Comparison of ENCODE assay signal across 8 mouse cellular contexts in genomic region chr1:133132388-133133326, GRCm38 (mm10). TPM values are rescaled to one million over a fixed set of nuclear protein-coding genes. Genes with fewer than 3 reads are reported as not detected.
DNase-seq lines count a peak whose midpoint lies in the region; ATAC-seq lines count a peak whose summit lies in the region.

No protein-coding gene starts in this region.

- WGBS in embryonic facial prominence, embryonic 11.5 days, result 12% methylated on average over 26 of the region's 26 CpGs
- 10% methylated on average over 26 of the region's 26 CpGs for WGBS in hindbrain, embryonic 13.5 days
- 26% methylated on average over 26 of the region's 26 CpGs for WGBS in midbrain, embryonic 10.5 days

- H3K4me2 ChIP-seq in embryonic facial prominence, embryonic 11.5 days (ENCODE audit: low read depth, low read length), result peak overlapping the region; percentile 89
- H3K4me2 ChIP-seq in hindbrain, embryonic 13.5 days, result peak overlapping the region; percentile 100

- H3K27me3 ChIP-seq in megakaryocyte, embryonic 14.5 days (replicated peaks), result no peaks in the 10 kb centered on the region
- no peaks in the 10 kb centered on the region for H3K27me3 ChIP-seq in embryonic facial prominence, embryonic 11.5 days (ENCODE audit: control insufficient read depth, insufficient read depth, low read length)
- H3K27me3 ChIP-seq in hindbrain, embryonic 13.5 days, result no peaks in the 10 kb centered on the region
- H3K27me3 ChIP-seq in midbrain, embryonic 10.5 days (ENCODE audit: low read depth, poor library complexity, severe bottlenecking), result no peaks in the 10 kb centered on the region

- no peak for DNase-seq in embryonic facial prominence, embryonic 11.5 days (ENCODE audit: low spot score)
- DNase-seq in midbrain, embryonic 10.5 days (ENCODE audit: low spot score), result peak; percentile 21
- DNase-seq in thymus, postnatal 36 days, result peak; percentile 24 to 35
- DNase-seq in T-cell, adult 2 months (ENCODE audit: low spot score), result no peak
- DNase-seq in frontal cortex, postnatal 25 days (ENCODE audit: low spot score in 2 of 2), result no peak

- ATAC-seq in megakaryocyte, adult 5-6 weeks (ENCODE audit: poor library complexity, severe bottlenecking), result no peak
- no peak for ATAC-seq in embryonic facial prominence, embryonic 11.5 days (replicated peaks; ENCODE audit: insufficient number of reproducible peaks, low FRiP score, low TSS enrichment, low read depth)
- no peak for ATAC-seq in hindbrain, embryonic 13.5 days (ENCODE audit: low FRiP score)

- H3K9me3 ChIP-seq in megakaryocyte, embryonic 14.5 days, result no peaks in the 10 kb centered on the region
- no peaks in the 10 kb centered on the region for H3K9me3 ChIP-seq in embryonic facial prominence, embryonic 11.5 days (replicated peaks; ENCODE audit: control insufficient read depth, low read length)
- no peaks in the 10 kb centered on the region for H3K9me3 ChIP-seq in hindbrain, embryonic 13.5 days
- H3K9me3 ChIP-seq in midbrain, embryonic 10.5 days (replicated peaks), result no peaks in the 10 kb centered on the region

- H3K4me1 ChIP-seq in megakaryocyte, embryonic 14.5 days, result peaks cover 45% of the 10 kb centered on the region
- peaks cover 4% of the 10 kb centered on the region; the same call in 1 of the 2 replicates for H3K4me1 ChIP-seq in embryonic facial prominence, embryonic 11.5 days (ENCODE audit: control insufficient read depth, insufficient read depth, low read length)
- peaks cover 58% of the 10 kb centered on the region for H3K4me1 ChIP-seq in hindbrain, embryonic 13.5 days (replicated peaks)
- H3K4me1 ChIP-seq in midbrain, embryonic 10.5 days, result peaks cover 60% of the 10 kb centered on the region

- peak overlapping the region; percentile 92; the same call in 1 of the 2 replicates for H3K27ac ChIP-seq in embryonic facial prominence, embryonic 11.5 days (replicated peaks; ENCODE audit: low read depth, low read length)
- H3K27ac ChIP-seq in hindbrain, embryonic 13.5 days, result peak overlapping the region; percentile 97; the same call in 1 of the 2 replicates
- H3K27ac ChIP-seq in midbrain, embryonic 10.5 days (replicated peaks), result peak overlapping the region; percentile 95

- H3K4me3 ChIP-seq in megakaryocyte, embryonic 14.5 days (replicated peaks), result peak overlapping the region; percentile 98
- H3K4me3 ChIP-seq in embryonic facial prominence, embryonic 11.5 days (ENCODE audit: low read depth, low read length), result peak overlapping the region; percentile 73
- H3K4me3 ChIP-seq in hindbrain, embryonic 13.5 days, result peak overlapping the region; percentile 88
- H3K4me3 ChIP-seq in midbrain, embryonic 10.5 days, result peak overlapping the region; percentile 98

- H3K9ac ChIP-seq in embryonic facial prominence, embryonic 11.5 days (replicated peaks; ENCODE audit: low read length), result peak overlapping the region; percentile 79
- H3K9ac ChIP-seq in hindbrain, embryonic 13.5 days, result peak overlapping the region; percentile 97

- peaks cover 48% of the 10 kb centered on the region for H3K36me3 ChIP-seq in megakaryocyte, embryonic 14.5 days (replicated peaks; ENCODE audit: low read length)
- peaks cover 4% of the 10 kb centered on the region for H3K36me3 ChIP-seq in embryonic facial prominence, embryonic 11.5 days (replicated peaks; ENCODE audit: control insufficient read depth, insufficient read depth, low read depth, low read length)
- peaks cover 13% of the 10 kb centered on the region for H3K36me3 ChIP-seq in hindbrain, embryonic 13.5 days
- H3K36me3 ChIP-seq in midbrain, embryonic 10.5 days, result peaks cover 52% of the 10 kb centered on the region

RNA-seq across cellular contexts. Expression of gene Ppp1r15b, which starts 1.7 kb away (rescaled TPM):
- polyA plus RNA-seq in megakaryocyte, embryonic 14.5 days (2012; ENCODE audit: insufficient read depth, low replicate concordance), result 6.7 and 8.7 TPM in 2 replicates
- 68.0 and 75.8 TPM in 2 replicates for total RNA-seq in megakaryocyte, adult 5-6 weeks (2015)
- 124 and 135 TPM in 2 replicates for total RNA-seq in megakaryocyte, adult 5-6 weeks (2017)
- 41.5 and 42.1 TPM in 2 replicates for polyA plus RNA-seq in embryonic facial prominence, embryonic 11.5 days (2014; fragmentation: Nextera tagmentation; extraction: Ambion mirVana)
- polyA plus RNA-seq in hindbrain, embryonic 13.5 days (2015; fragmentation: Nextera tagmentation; extraction: Ambion mirVana), result 29.2 TPM in 2 replicates
- polyA plus RNA-seq in midbrain, embryonic 10.5 days (2016; fragmentation: Nextera tagmentation; extraction: Ambion mirVana), result 48.9 and 56.8 TPM in 2 replicates

RNA-seq across cellular contexts. Expression of gene Plekha6, which starts 31.4 kb away (rescaled TPM):
- polyA plus RNA-seq in megakaryocyte, embryonic 14.5 days (2012; ENCODE audit: insufficient read depth, low replicate concordance), result 0.57 TPM in 1 of 2 replicates, not detected in the other
- total RNA-seq in megakaryocyte, adult 5-6 weeks (2015), result 0.11 and 0.21 TPM in 2 replicates
- 0.15 and 0.33 TPM in 2 replicates for total RNA-seq in megakaryocyte, adult 5-6 weeks (2017)
- polyA plus RNA-seq in embryonic facial prominence, embryonic 11.5 days (2014; fragmentation: Nextera tagmentation; extraction: Ambion mirVana), result 2.0 and 2.8 TPM in 2 replicates
- 20.4 and 20.7 TPM in 2 replicates for polyA plus RNA-seq in hindbrain, embryonic 13.5 days (2015; fragmentation: Nextera tagmentation; extraction: Ambion mirVana)
- polyA plus RNA-seq in midbrain, embryonic 10.5 days (2016; fragmentation: Nextera tagmentation; extraction: Ambion mirVana), result 12.5 and 15.7 TPM in 2 replicates

Comparison
In these comparisons a context has a peak if more than half of its experiments do, and no peak if none do; other contexts are left out.
1. DNase-seq: peak in midbrain, embryonic 10.5 days (single experiment) and thymus, postnatal 36 days (2 of 2); none in embryonic facial prominence, embryonic 11.5 days (single experiment), T-cell, adult 2 months (single experiment) and frontal cortex, postnatal 25 days (0 of 2).
2. Peak in every context shown above with its lines, with median percentiles within 50 percentile points of each other: H3K4me3 ChIP-seq and H3K27ac ChIP-seq.